Mouse (Mus musculus): ENCODE measurements around the gene Terf2. TPM values are rescaled to one million over a fixed set of nuclear protein-coding genes. Genes with fewer than 3 reads are reported as not detected.

Gene Terf2
- polyA plus RNA-seq, 1 experiment from 2014 or later, result 6.9 TPM

GRCm38 (mm10) chr8:107124343-107124742 lies 28.0 kb upstream of the Terf2 start:
- 64% methylated on average over 8 of the region's 8 CpGs for WGBS (ENCODE audit: insufficient replicate concordance)
- no peak for DNase-seq
- TF ChIP-seq EP300 (IDR thresholded peaks at IDR 0.05; ENCODE audit: low read depth) (no peak), CTCF (IDR thresholded peaks at IDR 0.05; ENCODE audit: low read depth) (no peak)
- H3K36me3 ChIP-seq (replicated peaks; ENCODE audit: insufficient read depth, low read length), result no peaks in the 10 kb centered on the region
- no peak overlapping the region for H3K27ac ChIP-seq (ENCODE audit: low read depth)
- H3K4me3 ChIP-seq (ENCODE audit: low read depth, low read length), result no peak overlapping the region
- no peaks in the 10 kb centered on the region for H3K27me3 ChIP-seq (ENCODE audit: insufficient read depth, low read length)
- H3K4me2 ChIP-seq (ENCODE audit: low read depth, low read length), result no peak overlapping the region
- no peaks in the 10 kb centered on the region for H3K9me3 ChIP-seq (ENCODE audit: low read length)
- peak; percentile 23; the same call in 1 of the 2 replicates for ATAC-seq
- H3K4me1 ChIP-seq (ENCODE audit: insufficient read depth), result no peaks in the 10 kb centered on the region; the same call in 1 of the 2 replicates
- no peak overlapping the region for H3K9ac ChIP-seq (replicated peaks)

- peaks cover 7% of the 10 kb centered on the region for H3K4me1 ChIP-seq (ENCODE audit: insufficient read depth)
- no peaks in the 10 kb centered on the region for H3K9me3 ChIP-seq (ENCODE audit: low read length)
- H3K36me3 ChIP-seq (replicated peaks; ENCODE audit: insufficient read depth, low read length), result no peaks in the 10 kb centered on the region
- H3K4me3 ChIP-seq (ENCODE audit: low read depth, low read length), result no peak overlapping the region
- no peak for TF ChIP-seq EP300 (IDR thresholded peaks at IDR 0.05; ENCODE audit: low read depth)
- TF ChIP-seq CTCF (IDR thresholded peaks at IDR 0.05; ENCODE audit: low read depth), result no peak
- H3K9ac ChIP-seq (replicated peaks), result no peak overlapping the region
- 53% methylated on average over 9 of the region's 9 CpGs for WGBS (ENCODE audit: insufficient replicate concordance)
- no peak overlapping the region for H3K4me2 ChIP-seq (ENCODE audit: low read depth, low read length)
- no peak for ATAC-seq
- no peaks in the 10 kb centered on the region for H3K27me3 ChIP-seq (ENCODE audit: insufficient read depth, low read length)
- H3K27ac ChIP-seq (ENCODE audit: low read depth), result no peak overlapping the region
- DNase-seq, result no peak
Measured at GRCm38 (mm10) chr8:107123063-107123614, 26.8 kb upstream of the Terf2 start.

GRCm38 (mm10) chr8:107121681-107122291 lies 25.4 kb upstream of the Terf2 start:
- Histone ChIP-seq H3K9me3 (ENCODE audit: low read length) (no peaks in the 10 kb centered on the region), H3K4me1 (ENCODE audit: insufficient read depth) (peaks cover 7% of the 10 kb centered on the region), H3K4me3 (ENCODE audit: low read depth, low read length) (no peak overlapping the region), H3K4me2 (ENCODE audit: low read depth, low read length) (no peak overlapping the region), H3K9ac (replicated peaks) (no peak overlapping the region), H3K27ac (ENCODE audit: low read depth) (no peak overlapping the region), H3K36me3 (replicated peaks; ENCODE audit: insufficient read depth, low read length) (no peaks in the 10 kb centered on the region), H3K27me3 (ENCODE audit: insufficient read depth, low read length) (no peaks in the 10 kb centered on the region)
- no peak for TF ChIP-seq EP300 (IDR thresholded peaks at IDR 0.05; ENCODE audit: low read depth)
- TF ChIP-seq CTCF (IDR thresholded peaks at IDR 0.05; ENCODE audit: low read depth), result no peak
- DNase-seq (no peak), ATAC-seq (no peak)
- WGBS (ENCODE audit: insufficient replicate concordance), result 75% methylated on average over 7 of the region's 7 CpGs

GRCm38 (mm10) chr8:107120806-107121205 lies 24.5 kb upstream of the Terf2 start:
- Histone ChIP-seq H3K4me1 (ENCODE audit: insufficient read depth) (peaks cover 12% of the 10 kb centered on the region), H3K36me3 (replicated peaks; ENCODE audit: insufficient read depth, low read length) (no peaks in the 10 kb centered on the region), H3K9me3 (ENCODE audit: low read length) (no peaks in the 10 kb centered on the region), H3K27me3 (ENCODE audit: insufficient read depth, low read length) (no peaks in the 10 kb centered on the region), H3K9ac (replicated peaks) (no peak overlapping the region), H3K4me3 (ENCODE audit: low read depth, low read length) (no peak overlapping the region), H3K27ac (ENCODE audit: low read depth) (no peak overlapping the region), H3K4me2 (ENCODE audit: low read depth, low read length) (no peak overlapping the region)
- DNase-seq (no peak), ATAC-seq (no peak)
- TF ChIP-seq EP300 (IDR thresholded peaks at IDR 0.05; ENCODE audit: low read depth) (no peak), CTCF (IDR thresholded peaks at IDR 0.05; ENCODE audit: low read depth) (peak; percentile 53)

- TF ChIP-seq CTCF (IDR thresholded peaks at IDR 0.05; ENCODE audit: low read depth) (no peak), EP300 (IDR thresholded peaks at IDR 0.05; ENCODE audit: low read depth) (no peak)
- no peak overlapping the region for H3K4me2 ChIP-seq (ENCODE audit: low read depth, low read length)
- H3K4me1 ChIP-seq (ENCODE audit: insufficient read depth), result peaks cover 12% of the 10 kb centered on the region
- H3K27ac ChIP-seq (ENCODE audit: low read depth), result no peak overlapping the region
- no peaks in the 10 kb centered on the region for H3K36me3 ChIP-seq (replicated peaks; ENCODE audit: insufficient read depth, low read length)
- no peak overlapping the region for H3K4me3 ChIP-seq (ENCODE audit: low read depth, low read length)
- ATAC-seq, result no peak
- H3K9ac ChIP-seq (replicated peaks), result no peak overlapping the region
- DNase-seq, result no peak
- WGBS (ENCODE audit: insufficient replicate concordance), result 71% methylated on average over 9 of the region's 9 CpGs
- no peaks in the 10 kb centered on the region for H3K27me3 ChIP-seq (ENCODE audit: insufficient read depth, low read length)
- H3K9me3 ChIP-seq (ENCODE audit: low read length), result no peaks in the 10 kb centered on the region
Measured at GRCm38 (mm10) chr8:107119412-107119811, 23.1 kb upstream of the Terf2 start.

- Histone ChIP-seq H3K9ac (replicated peaks) (no peak overlapping the region), H3K9me3 (ENCODE audit: low read length) (no peaks in the 10 kb centered on the region), H3K4me3 (ENCODE audit: low read depth, low read length) (no peak overlapping the region), H3K4me2 (ENCODE audit: low read depth, low read length) (no peak overlapping the region), H3K36me3 (replicated peaks; ENCODE audit: insufficient read depth, low read length) (no peaks in the 10 kb centered on the region), H3K4me1 (ENCODE audit: insufficient read depth) (peaks cover 12% of the 10 kb centered on the region), H3K27ac (ENCODE audit: low read depth) (no peak overlapping the region), H3K27me3 (ENCODE audit: insufficient read depth, low read length) (no peaks in the 10 kb centered on the region)
- TF ChIP-seq EP300 (IDR thresholded peaks at IDR 0.05; ENCODE audit: low read depth), result no peak
- DNase-seq (no peak), ATAC-seq (no peak)
- 28% methylated on average over 7 of the region's 7 CpGs for WGBS (ENCODE audit: insufficient replicate concordance)
Measured at GRCm38 (mm10) chr8:107118803-107119233, 22.5 kb upstream of the Terf2 start.

Measured in liver, postnatal 0 days (tissue).